Mouse (Mus musculus) hindbrain, embryonic 12.5 days (tissue): ENCODE data around the gene Spast. TPM values are rescaled to one million over a fixed set of nuclear protein-coding genes. Genes with fewer than 3 reads are reported as not detected.

ENCODE experiments used
- polyA plus RNA-seq: library from polyadenylated mRNA; unstranded; fragments of >200 nt; fragmentation: Nextera tagmentation; extraction: Ambion mirVana; gene quantifications from 2 replicates; pipeline ENCODE4 v1.2.1, GENCODE M21; 2016

Gene Spast
- polyA plus RNA-seq, 1 experiment from 2014 or later, result 52.2 TPM

Other genes with a start within 250 kb of the Spast start
- 68.5 and 69.2 TPM in 2 replicates for gene Memo1, start 43.5 kb upstream of the Spast start, polyA plus RNA-seq
- 200 and 211 TPM in 2 replicates for gene Dpy30, start 15.0 kb upstream of the Spast start, polyA plus RNA-seq
- 30.2 and 30.3 TPM in 2 replicates for gene Slc30a6, start 56.6 kb downstream of the Spast start, polyA plus RNA-seq
- gene Nlrc4, start 120.2 kb downstream of the Spast start, polyA plus RNA-seq, result 0.34 TPM in 2 replicates
- 58.0 and 59.7 TPM in 2 replicates for gene Yipf4, start 150.5 kb downstream of the Spast start, polyA plus RNA-seq
- 102 and 107 TPM in 2 replicates for gene Birc6, start 189.3 kb downstream of the Spast start, polyA plus RNA-seq